Mouse (Mus musculus) CD4-positive, CD25-positive, alpha-beta regulatory T cell, adult 9 weeks (primary cell): Measurements from ENCODE around the gene Slc37a2. TPM values are rescaled to one million over a fixed set of nuclear protein-coding genes. Genes with fewer than 3 reads are reported as not detected.

ENCODE experiments used
- polyA plus RNA-seq: library from polyadenylated mRNA; unstranded; fragments of 100-300 nt; shearing (Covaris generic); gene quantifications from one replicate; pipeline ENCODE4 v1.2.1, GENCODE M21; 2017

Slc37a2 gene
- polyA plus RNA-seq: 5.2 TPM

DNA sequence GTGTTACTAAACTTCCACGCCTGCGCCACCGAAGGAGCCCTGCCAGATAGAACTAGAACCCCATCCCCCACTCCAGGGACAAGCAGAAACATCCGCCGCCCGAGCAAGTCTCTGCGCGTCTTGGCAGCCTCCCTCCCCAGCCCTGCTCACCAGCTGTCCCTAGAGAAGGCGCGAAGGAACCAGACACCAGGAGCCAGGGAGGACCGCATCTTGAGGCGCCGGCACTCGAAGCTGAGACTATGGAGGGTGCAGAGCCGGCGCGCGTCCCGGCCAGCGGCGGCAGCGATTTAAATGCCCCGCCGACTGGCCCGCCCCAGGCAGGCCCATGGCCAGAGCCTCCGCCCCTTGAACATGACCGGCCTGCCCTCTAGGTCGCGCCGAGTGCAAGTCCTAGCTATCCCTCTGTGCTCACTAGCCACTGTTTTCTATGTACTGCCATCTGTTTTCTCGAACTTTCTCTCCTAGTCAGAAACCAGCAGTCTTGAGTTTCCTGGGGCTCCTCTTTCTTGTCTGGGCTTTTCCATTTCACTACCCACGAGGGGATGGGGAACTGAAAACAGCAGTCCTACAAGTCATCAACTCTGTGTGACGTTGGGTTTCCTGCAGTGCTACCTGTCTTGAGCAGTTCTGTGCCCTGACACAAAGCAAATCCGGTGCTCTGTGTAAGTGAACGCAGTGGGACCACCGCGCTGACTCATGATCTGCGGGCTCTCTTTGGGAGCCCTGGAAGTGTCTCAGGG lies at the start of gene Slc37a2:
Gene Slc37a2 (minus strand): TSS at position 590 of the 740 bp plus-strand sequence.

DNA sequence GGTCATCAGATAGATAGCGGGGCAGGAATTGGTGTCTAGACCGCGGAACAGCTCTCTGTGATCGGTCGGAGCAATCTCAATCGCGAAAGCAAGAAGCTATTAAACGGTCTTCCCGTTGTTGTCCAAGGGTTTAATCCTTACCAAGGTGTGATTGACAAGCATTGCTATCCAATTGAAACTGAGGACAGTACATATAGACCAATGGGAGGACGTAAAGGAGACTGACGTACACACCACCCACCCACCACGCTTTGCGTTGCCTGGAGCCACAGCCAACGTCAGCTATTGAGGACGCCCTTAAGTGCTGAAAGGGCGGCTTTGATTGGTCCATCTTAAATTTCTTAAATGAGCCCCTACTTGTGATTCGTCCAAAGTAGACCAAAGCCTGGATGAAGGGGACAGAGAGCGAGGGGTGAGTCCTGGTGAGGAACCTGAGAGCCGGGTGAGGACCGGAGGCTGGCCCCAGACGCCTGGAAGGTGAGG lies 47.6 kb downstream of the Slc37a2 start, which contains the start of gene Tmem218:
Gene Tmem218 (plus strand): TSS at position 295 of the 483 bp plus-strand sequence.

Other genes starting within 250 kb of the Slc37a2 start
- not detected for gene Pknox2, start 108.3 kb downstream of the Slc37a2 start, polyA plus RNA-seq
- gene Tmem218, start 47.5 kb downstream of the Slc37a2 start, polyA plus RNA-seq: 4.3 TPM
- gene Ccdc15, start 92.7 kb upstream of the Slc37a2 start, polyA plus RNA-seq: 9.7 TPM
- gene Hepacam, start 111.6 kb upstream of the Slc37a2 start, polyA plus RNA-seq: not detected
- gene Robo4, start 146.2 kb upstream of the Slc37a2 start, polyA plus RNA-seq: not detected
- gene Robo3, start 177.5 kb upstream of the Slc37a2 start, polyA plus RNA-seq: not detected
- 5.7 TPM for gene Msantd2, start 233.6 kb upstream of the Slc37a2 start, polyA plus RNA-seq